Mouse (Mus musculus) cerebellum, adult 2 months (tissue): ENCODE data around the gene Lrrc29. TPM values are rescaled to one million over a fixed set of nuclear protein-coding genes. Genes with fewer than 3 reads are reported as not detected.

Source experiments
- DNase-seq, 2 experiments: peaks; one replicate each; pipeline ENCODE4 v3.0.0; 2021
- H3K27ac ChIP-seq: fragments of 200-500 bp; 2 replicates; pipeline ENCODE4 v1.5.1; 2012; ENCODE audit warnings: low read length, control low read depth, inconsistent platforms; ENCODE audit not compliant: insufficient read depth
- H3K27me3 ChIP-seq: fragments of 200-500 bp; 2 replicates; pipeline ENCODE4 v1.6.1; 2012; ENCODE audit warnings: inconsistent platforms, mild to moderate bottlenecking, low read length, moderate library complexity; ENCODE audit not compliant: control insufficient read depth, insufficient read depth
- H3K4me1 ChIP-seq: fragments of 200-500 bp; 2 replicates; pipeline ENCODE4 v1.6.1; 2011; ENCODE audit warnings: low read length; ENCODE audit not compliant: control insufficient read depth, insufficient read depth
- H3K4me3 ChIP-seq: fragments of 200-500 bp; replicated peaks from 2 replicates; pipeline ENCODE3; 2011; ENCODE audit warnings: mild to moderate bottlenecking, low read depth, low read length, control low read depth; ENCODE audit not compliant: insufficient read depth
- CTCF ChIP-seq: fragments of 200-500 bp; IDR thresholded peaks from 2 replicates; pipeline ENCODE4 v1.5.1; 2011; ENCODE audit warnings: low read depth, mild to moderate bottlenecking, control low read depth, low read length, moderate library complexity, borderline replicate concordance; ENCODE audit not compliant: insufficient read depth
- POLR2A ChIP-seq: fragments of 200-500 bp; IDR thresholded peaks from 2 replicates; pipeline ENCODE4 v1.6.1; 2011; ENCODE audit warnings: low read length, control low read depth, borderline replicate concordance; ENCODE audit not compliant: insufficient read depth
- WGBS: fragments of 180-500 bp; shearing (Covaris S2); methylation state at CpG from one replicate; pipeline ENCODE4 v1.1.7; 2018; 5-methylcytosine and 5-hydroxymethylcytosine counted together
- polyA plus RNA-seq: library from polyadenylated mRNA; depleted of rRNA; stranded (reverse); fragments of >200 nt; gene quantifications from 2 replicates; pipeline ENCODE4 v1.2.3, GENCODE M21; 2012; rRNA removed

Lrrc29 gene
- 5.0 and 6.3 TPM in 2 replicates for polyA plus RNA-seq

GRCm38 (mm10) chr8:105326141-105326672, at the start of gene Lrrc29, which contains the start of gene Tmem208:
TSS of gene Lrrc29 (minus strand) at chr8:105326278.
TSS of gene Tmem208 (plus strand) at chr8:105326354.
- peak within 1 kb of the TSS; percentile 58; the same call in 1 of the 2 replicates for H3K27ac ChIP-seq

GRCm38 (mm10) chr8:105374513-105374966, 48.5 kb upstream of the Lrrc29 start:
- Histone ChIP-seq H3K4me1 (peaks cover 27% of the 10 kb centered on the region), H3K27me3 (no peaks in the 10 kb centered on the region), H3K27ac (no peak overlapping the region), H3K4me3 (no peak overlapping the region)
- TF ChIP-seq CTCF (peak; percentile 54), POLR2A (no peak)
- DNase-seq, result peak in 1 of 2 experiments; percentile 38
- 26% methylated on average over 33 of the region's 33 CpGs for WGBS

More at GRCm38 (mm10) chr8:105326141-105326672, at the start of gene Lrrc29, which contains the start of gene Tmem208:
- peak within 1 kb of the TSS; percentile 83 for H3K4me3 ChIP-seq
- H3K27me3 ChIP-seq, result no peaks in the 10 kb centered on the region
- TF ChIP-seq CTCF (peak; percentile 53; the same call in 1 of the 2 replicates), POLR2A (peak; percentile 90)
- H3K4me1 ChIP-seq, result peaks cover 3% of the 10 kb centered on the region; the same call in 1 of the 2 replicates
- WGBS, result under 1% methylated on average over 36 of the region's 36 CpGs
- peak; percentile 97 for DNase-seq

GRCm38 (mm10) chr8:105373032-105373431, 47.0 kb upstream of the Lrrc29 start, which contains the start of gene Plekhg4:
TSS of gene Plekhg4 (plus strand) at chr8:105373274.
- WGBS, result 60% methylated on average over 2 of the region's 2 CpGs
- Histone ChIP-seq H3K27ac (no peak within 1 kb of the TSS), H3K4me3 (no peak within 1 kb of the TSS), H3K4me1 (peaks cover 19% of the 10 kb centered on the region), H3K27me3 (no peaks in the 10 kb centered on the region)
- TF ChIP-seq POLR2A, result no peak
- no peak for TF ChIP-seq CTCF
- peak in 1 of 2 experiments; percentile 18 for DNase-seq

GRCm38 (mm10) chr8:105372473-105372872, 46.4 kb upstream of the Lrrc29 start:
- 43% methylated on average over 9 of the region's 9 CpGs for WGBS

GRCm38 (mm10) chr8:105367107-105367506, 41.0 kb upstream of the Lrrc29 start:
- TF ChIP-seq POLR2A (no peak), CTCF (peak; percentile 11; the same call in 1 of the 2 replicates)
- Histone ChIP-seq H3K27me3 (no peaks in the 10 kb centered on the region), H3K27ac (no peak overlapping the region), H3K4me1 (peaks cover 3% of the 10 kb centered on the region; the same call in 1 of the 2 replicates), H3K4me3 (no peak overlapping the region)
- DNase-seq, result no peak
- 71% methylated on average over 2 of the region's 2 CpGs for WGBS

More at GRCm38 (mm10) chr8:105372473-105372872, 46.4 kb upstream of the Lrrc29 start:
- peaks cover 19% of the 10 kb centered on the region for H3K4me1 ChIP-seq
- no peak overlapping the region for H3K4me3 ChIP-seq
- no peak for TF ChIP-seq POLR2A
- no peak for TF ChIP-seq CTCF
- H3K27me3 ChIP-seq, result no peaks in the 10 kb centered on the region
- no peak overlapping the region for H3K27ac ChIP-seq
- DNase-seq, result peak; percentile 51 to 64

DNA sequence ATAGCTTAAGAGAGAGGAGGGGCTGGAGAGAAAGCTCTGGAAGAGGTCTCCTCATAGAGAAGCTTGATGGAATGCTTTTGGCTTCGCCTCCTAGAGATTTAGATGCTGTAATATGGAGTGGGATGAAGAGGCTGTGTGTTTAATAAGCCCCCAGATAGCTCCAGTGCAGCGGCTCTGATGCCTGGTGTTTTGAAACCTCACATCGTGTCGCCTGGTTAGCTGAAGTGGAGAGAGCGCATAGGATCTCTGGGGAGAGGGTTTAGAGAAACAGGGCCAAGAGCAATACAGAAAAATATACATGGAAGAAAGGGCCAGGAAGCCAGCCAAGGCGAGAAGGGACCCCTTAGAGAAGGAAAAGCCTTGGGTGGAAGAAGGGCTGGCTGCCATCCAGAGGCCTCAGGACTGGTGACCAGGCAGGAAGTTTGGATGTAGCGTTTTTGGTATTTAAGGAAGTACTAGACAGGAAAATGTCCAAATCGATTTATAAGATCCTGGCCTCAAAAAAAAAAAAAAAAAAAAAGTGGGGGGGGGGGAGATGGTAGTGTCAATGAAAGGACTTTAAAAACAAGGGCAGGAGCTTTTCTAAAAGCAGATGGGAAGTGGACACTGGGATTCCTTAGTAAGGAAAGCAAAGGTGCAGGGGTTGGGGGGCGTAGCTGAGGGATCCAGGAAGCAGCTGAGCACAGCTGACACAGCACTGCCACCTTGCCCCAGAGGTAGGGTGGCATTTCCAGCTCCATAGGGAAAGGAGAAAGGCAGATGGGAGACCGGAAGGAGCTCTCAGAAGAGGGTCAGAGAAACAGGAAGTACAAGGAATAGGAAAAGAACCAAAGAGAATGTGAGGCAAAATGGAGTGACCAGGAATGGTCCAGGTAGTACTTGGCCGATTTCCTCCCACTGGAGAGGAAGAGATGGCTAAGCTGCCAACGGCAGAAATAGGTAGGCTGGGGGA, 35.9 kb upstream of the Lrrc29 start:
- TF ChIP-seq POLR2A, result no peak
- no peak for TF ChIP-seq CTCF
- no peak for DNase-seq
- 57% methylated on average over 12 of the region's 12 CpGs for WGBS
- no peaks in the 10 kb centered on the region for H3K27me3 ChIP-seq
- H3K4me1 ChIP-seq, result no peaks in the 10 kb centered on the region
- H3K27ac ChIP-seq, result no peak overlapping the region
- H3K4me3 ChIP-seq, result no peak overlapping the region

GRCm38 (mm10) chr8:105359646-105360045, 33.6 kb upstream of the Lrrc29 start:
- no peak for TF ChIP-seq POLR2A
- peak; percentile 51; the same call in 1 of the 2 replicates for TF ChIP-seq CTCF
- WGBS, result 43% methylated on average over 4 of the region's 4 CpGs
- H3K27ac ChIP-seq, result no peak overlapping the region
- no peak for DNase-seq
- H3K4me3 ChIP-seq, result no peak overlapping the region
- H3K27me3 ChIP-seq, result no peaks in the 10 kb centered on the region
- peaks cover 14% of the 10 kb centered on the region for H3K4me1 ChIP-seq
